Mouse (Mus musculus): ENCODE data around the gene Tex45.

The Tex45 gene

DNA sequence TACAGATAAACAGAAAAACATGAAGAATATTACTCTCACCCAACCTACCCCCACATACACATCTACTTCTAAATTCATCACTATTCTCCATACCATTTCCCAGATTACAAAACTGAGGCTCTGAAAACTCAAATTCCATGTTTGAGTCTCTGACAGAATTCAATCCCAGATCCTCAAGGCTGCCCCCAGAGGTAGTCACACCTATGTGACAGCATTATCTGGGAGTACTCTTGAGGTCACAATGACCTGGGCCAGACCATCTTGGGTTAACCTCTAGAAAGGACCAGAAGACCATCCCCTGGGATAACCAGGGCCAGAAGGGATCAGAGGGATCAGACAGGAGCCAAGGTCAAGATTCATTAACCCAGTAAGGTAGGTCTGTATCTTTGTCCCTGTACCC is at the start of gene Tex45:
Gene Tex45, plus strand, starts transcription at position 301 of the 400 bp plus-strand sequence.
- no peak for DNase-seq (ENCODE audit: low spot score)

- no peak for DNase-seq (ENCODE audit: low spot score)
Measured at GRCm38 (mm10) chr8:3421507-3421906, 49.2 kb upstream of the Tex45 start.

DNA sequence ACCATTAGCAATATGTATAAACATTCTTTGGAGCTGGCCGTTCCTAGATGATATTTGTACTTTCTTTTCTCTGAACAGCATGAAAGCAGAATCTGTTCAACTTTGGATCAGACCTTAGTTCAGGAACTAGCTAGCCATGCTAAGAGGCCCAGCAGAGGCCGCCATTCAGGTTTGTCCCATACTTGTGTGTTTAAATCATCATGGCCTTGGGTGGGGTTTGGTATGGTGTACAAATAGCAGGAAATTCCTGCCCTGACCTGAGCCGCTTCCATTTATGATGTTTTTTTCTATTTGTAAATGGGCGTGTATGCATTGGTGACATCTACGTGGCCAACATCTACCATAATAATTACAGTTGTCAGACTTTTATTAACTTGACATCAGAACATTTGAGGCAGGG is 45.4 kb upstream of the Tex45 start:
- no peak for DNase-seq (ENCODE audit: low spot score)

DNA sequence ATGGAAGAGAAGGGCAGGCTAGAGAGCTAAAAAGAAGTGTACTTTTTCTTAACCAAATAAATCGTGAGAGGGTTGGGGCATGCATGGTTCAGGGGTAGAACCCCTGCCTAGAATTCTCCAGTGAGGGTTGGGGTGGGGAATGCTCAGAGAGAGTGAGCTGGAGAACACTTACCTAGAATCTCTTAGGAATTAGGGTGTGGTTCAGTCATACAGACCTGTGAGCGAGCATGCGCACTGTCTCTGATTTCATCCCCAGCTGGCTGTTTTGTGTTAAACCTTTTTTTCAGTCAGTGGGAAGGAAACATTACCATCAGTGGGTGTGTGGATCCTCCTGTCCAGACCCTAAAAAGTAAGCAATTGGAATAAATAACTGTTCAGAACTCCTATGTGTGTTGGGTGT is 44.5 kb upstream of the Tex45 start:
- no peak for DNase-seq (ENCODE audit: low spot score)

DNA sequence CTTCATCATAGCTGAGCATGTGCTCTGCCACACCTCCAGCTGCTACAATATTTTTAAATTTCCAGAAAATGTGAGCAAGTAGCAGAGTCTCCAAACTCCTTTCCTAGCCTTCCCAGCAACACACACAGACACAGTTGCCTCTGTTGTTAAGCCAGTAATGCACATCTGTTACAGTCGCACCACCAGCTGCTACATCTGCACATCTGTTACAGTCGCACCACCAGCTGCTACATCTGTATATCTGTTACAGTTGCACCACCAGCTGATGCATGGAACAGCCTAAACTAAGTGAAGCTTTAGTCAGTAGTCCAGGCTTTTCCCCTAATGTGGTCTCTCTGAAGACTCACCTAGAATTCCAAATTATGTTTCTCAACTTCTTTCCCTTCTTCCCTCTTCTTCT is 42.2 kb upstream of the Tex45 start:
- no peak for DNase-seq (ENCODE audit: low spot score)

- DNase-seq (ENCODE audit: low spot score): no peak
Measured at GRCm38 (mm10) chr8:3429966-3430365, 40.7 kb upstream of the Tex45 start.

GRCm38 (mm10) chr8:3431113-3431512 is 39.5 kb upstream of the Tex45 start:
- no peak for DNase-seq (ENCODE audit: low spot score)

DNA sequence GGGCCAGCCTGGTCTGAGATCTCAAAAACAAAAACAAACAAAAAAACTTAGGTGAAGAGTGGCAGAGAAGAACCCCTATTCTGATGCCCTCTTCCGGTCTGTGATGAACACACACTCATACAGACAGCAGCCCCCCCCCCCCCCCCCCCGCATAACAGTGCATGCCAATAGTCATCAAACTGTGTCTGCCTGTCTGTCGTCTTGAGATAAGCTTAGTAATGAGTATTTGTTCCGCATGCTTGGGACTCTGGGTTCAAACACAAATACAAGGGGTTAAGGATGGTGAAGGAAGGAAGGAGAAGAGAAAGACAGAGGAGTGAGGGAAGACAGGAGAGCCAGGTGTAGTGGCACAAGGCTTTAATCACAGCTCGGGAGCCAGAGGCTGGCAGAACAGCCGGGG is 34.2 kb upstream of the Tex45 start:
- DNase-seq (ENCODE audit: low spot score): no peak

- no peak for DNase-seq (ENCODE audit: low spot score)
Measured at GRCm38 (mm10) chr8:3439510-3439909, 31.2 kb upstream of the Tex45 start.

GRCm38 (mm10) chr8:3449226-3449625 is 21.4 kb upstream of the Tex45 start:
- DNase-seq (ENCODE audit: low spot score): no peak

- DNase-seq (ENCODE audit: low spot score): no peak
Measured at GRCm38 (mm10) chr8:3450670-3451069, 20.0 kb upstream of the Tex45 start.

- DNase-seq (ENCODE audit: low spot score): no peak
Measured at GRCm38 (mm10) chr8:3451992-3452391, 18.7 kb upstream of the Tex45 start.

GRCm38 (mm10) chr8:3463248-3463647 is 7.4 kb upstream of the Tex45 start:
- no peak for DNase-seq (ENCODE audit: low spot score)

DNA sequence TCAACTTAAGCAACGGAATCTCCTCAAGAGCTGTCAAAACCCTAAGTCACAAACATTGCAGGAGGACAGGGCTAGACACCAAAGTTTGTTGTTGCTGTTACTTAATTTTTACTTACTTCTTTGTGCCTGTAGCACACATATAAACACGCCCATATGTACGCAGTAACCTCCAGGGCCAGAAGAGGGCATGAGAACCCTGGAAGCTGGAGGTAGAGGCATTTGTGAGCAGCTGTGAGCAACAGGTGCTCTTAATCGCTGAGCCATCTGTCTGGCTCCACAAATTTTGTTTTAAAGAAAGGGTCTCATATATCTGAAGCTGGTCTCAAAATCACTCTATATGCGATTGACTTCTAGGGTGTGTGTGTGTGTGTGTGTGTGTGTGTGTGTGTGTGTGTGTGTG is 6.4 kb upstream of the Tex45 start:
- DNase-seq (ENCODE audit: low spot score): no peak

DNA sequence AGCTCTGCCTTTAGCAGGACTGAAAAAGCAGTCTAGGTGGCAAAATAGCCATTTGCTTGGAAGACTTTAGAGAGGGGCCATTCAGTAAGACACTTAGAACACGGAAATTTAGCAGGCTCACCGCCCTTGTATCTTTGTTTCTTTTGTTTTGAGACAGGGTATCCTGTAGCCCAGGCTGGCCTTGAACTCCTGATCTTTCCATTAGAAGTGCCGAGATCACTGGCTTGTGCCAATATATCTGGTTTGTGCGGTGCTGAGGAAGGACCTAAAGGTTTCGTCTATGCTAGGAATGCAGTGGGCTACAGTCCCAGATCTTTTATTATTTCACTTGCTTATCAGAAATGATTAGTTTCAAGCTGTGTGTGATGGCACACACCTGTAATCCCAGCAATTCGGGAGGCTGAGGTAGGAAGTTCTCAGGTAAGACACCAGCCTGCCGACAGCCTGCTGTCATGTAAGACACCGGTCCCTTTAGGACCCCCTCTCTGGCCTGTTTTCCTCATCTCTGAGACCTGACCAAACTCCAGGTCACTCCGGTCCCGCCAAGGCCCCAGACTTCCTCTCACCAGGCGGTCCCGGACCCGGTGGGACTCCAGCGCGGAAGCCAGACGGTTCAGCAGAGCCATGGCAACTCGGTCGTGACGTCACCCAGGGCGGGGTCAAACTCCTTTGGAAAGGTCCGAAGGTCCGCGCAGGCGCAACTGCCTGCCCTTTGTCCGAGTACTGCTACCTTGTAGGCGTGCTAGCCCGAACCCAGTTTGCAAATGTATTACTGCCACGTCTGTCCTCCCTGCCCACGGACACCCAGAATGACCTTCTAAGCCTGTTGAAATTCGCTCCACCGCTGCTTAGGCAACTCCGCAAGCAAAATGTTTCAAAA is 3.4 kb upstream of the Tex45 start, which contains the start of gene Pex11g:
Gene Pex11g, minus strand, starts transcription at position 675 of the 880 bp plus-strand sequence.
- peak; percentile 95 for DNase-seq (ENCODE audit: low spot score)

- DNase-seq (ENCODE audit: low spot score): no peak
Measured at GRCm38 (mm10) chr8:3467886-3468545, 2.6 kb upstream of the Tex45 start.

GRCm38 (mm10) chr8:3468838-3469237 is 1.8 kb upstream of the Tex45 start:
- DNase-seq (ENCODE audit: low spot score): no peak

DNA sequence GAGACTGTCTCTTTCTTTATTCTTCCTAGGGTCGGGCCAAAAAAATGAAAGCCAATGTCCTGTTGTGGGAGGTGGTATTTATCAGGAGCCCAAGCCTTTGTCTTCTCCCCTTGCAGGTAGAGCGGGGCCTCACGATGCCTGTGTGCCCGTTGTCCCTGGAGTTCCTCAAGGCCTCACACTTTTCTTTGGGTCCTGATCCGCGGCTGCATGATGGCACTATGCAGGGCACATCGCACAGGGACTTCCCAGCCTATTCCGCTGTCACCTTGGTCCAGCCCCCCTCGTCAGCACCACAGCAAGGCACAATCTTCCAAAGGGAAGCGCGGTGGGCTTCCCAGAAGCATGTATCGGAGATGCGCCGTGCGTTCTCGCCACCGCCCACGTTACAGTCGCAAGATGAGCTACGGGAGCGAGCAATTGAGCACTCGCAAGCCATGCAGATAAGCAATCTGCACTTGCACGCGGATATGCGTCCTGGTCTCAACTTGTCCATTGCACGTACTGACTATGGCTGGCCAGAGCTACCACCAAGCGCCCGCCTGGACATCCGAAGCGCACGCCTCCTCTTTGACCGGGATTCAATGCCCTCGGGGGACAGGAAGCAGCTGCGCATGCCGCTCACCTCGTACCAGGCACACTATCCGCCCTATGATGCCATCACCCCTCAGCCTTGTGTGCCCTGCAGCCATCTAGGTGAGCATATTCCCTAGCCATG is 5.2 kb downstream of the Tex45 start:
- DNase-seq (ENCODE audit: low spot score): no peak

GRCm38 (mm10) chr8:3480221-3480785 is 9.6 kb downstream of the Tex45 start:
- DNase-seq (ENCODE audit: low spot score): no peak

- DNase-seq (ENCODE audit: low spot score): no peak
Measured at GRCm38 (mm10) chr8:3481605-3482004, 10.9 kb downstream of the Tex45 start.

DNA sequence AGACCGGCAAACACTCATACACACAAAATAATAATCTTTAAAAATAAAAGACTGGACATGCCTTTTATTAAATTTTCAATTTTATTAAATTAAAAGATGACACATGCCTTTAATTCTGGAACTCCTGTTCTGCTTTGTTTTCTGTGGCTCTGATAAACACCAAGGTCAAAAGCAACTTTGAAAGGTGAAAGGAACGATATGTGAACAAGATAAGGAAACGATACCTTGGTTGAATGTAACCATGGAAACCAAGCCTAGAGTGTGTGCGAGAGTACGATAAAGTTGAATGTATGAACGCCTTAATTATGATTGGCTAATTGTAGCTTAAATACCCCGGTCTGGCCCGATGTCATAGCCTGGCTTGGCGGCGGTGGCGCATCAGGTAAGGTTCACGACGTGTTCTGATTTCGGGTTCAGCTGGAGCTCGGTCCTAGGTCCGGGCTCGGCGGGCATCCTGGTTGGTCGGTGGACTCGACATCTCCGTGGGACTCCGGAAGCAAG is 11.6 kb downstream of the Tex45 start:
- DNase-seq (ENCODE audit: low spot score): no peak

DNA sequence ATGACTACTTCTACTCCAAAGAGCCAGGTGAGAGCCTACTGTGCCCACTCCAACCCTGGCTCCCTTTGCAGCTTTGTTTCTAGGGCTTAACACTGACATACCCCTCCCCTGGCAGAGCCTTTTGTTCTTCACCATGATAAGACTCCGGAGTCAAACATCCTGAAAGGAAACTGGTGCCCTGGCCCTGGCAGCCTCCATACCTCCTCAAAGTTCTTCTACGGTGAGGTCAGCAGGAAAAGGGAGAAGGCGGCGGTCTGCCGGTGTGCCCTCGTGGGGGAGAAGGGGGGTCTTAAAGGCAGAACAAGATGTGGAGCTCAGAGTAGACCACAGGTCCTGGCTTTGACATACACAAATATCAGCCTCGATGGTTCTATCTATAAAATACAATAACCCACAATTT is 12.9 kb downstream of the Tex45 start:
- no peak for DNase-seq (ENCODE audit: low spot score)

Measured in urinary bladder, postnatal 10 days (tissue).